Mouse (Mus musculus): ENCODE data around the gene Tmprss13. TPM values are rescaled to one million over a fixed set of nuclear protein-coding genes. Genes with fewer than 3 reads are reported as not detected.

Tmprss13 gene
- total RNA-seq, 1 experiment from 2014 or later: not detected

GRCm38 (mm10) chr9:45326390-45326789, 7.5 kb downstream of the Tmprss13 start:
- ATAC-seq (replicated peaks; ENCODE audit: low read depth, poor library complexity, severe bottlenecking): no peak

- no peak for ATAC-seq (replicated peaks; ENCODE audit: low read depth, poor library complexity, severe bottlenecking)
These were observed 9.4 kb downstream of the Tmprss13 start for GRCm38 (mm10) chr9:45328263-45328662.

GRCm38 (mm10) chr9:45329577-45329976, 10.7 kb downstream of the Tmprss13 start:
- 0 out of 2 replicates have a peak, but pooled peaks have one; percentile 39 for ATAC-seq (replicated peaks; ENCODE audit: low read depth, poor library complexity, severe bottlenecking)

GRCm38 (mm10) chr9:45337406-45337805, 18.5 kb downstream of the Tmprss13 start:
- no peak for ATAC-seq (replicated peaks; ENCODE audit: low read depth, poor library complexity, severe bottlenecking)

GRCm38 (mm10) chr9:45343066-45343465, 24.2 kb downstream of the Tmprss13 start:
- ATAC-seq (replicated peaks; ENCODE audit: low read depth, poor library complexity, severe bottlenecking): no peak

GRCm38 (mm10) chr9:45345516-45345915, 26.6 kb downstream of the Tmprss13 start:
- no peak; the same call in 1 of the 2 replicates for ATAC-seq (replicated peaks; ENCODE audit: low read depth, poor library complexity, severe bottlenecking)

GRCm38 (mm10) chr9:45346276-45346675, 27.4 kb downstream of the Tmprss13 start:
- ATAC-seq (replicated peaks; ENCODE audit: low read depth, poor library complexity, severe bottlenecking): no peak

GRCm38 (mm10) chr9:45348560-45348959, 29.7 kb downstream of the Tmprss13 start:
- no peak for ATAC-seq (replicated peaks; ENCODE audit: low read depth, poor library complexity, severe bottlenecking)

GRCm38 (mm10) chr9:45349181-45349580, 30.3 kb downstream of the Tmprss13 start:
- ATAC-seq (replicated peaks; ENCODE audit: low read depth, poor library complexity, severe bottlenecking): no peak

- no peak for ATAC-seq (replicated peaks; ENCODE audit: low read depth, poor library complexity, severe bottlenecking)
These were observed 31.0 kb downstream of the Tmprss13 start for GRCm38 (mm10) chr9:45349851-45350250.

- no peak for ATAC-seq (replicated peaks; ENCODE audit: low read depth, poor library complexity, severe bottlenecking)
These were observed 36.3 kb downstream of the Tmprss13 start for GRCm38 (mm10) chr9:45355192-45355591.

GRCm38 (mm10) chr9:45358356-45358755, 39.5 kb downstream of the Tmprss13 start:
- no peak for ATAC-seq (replicated peaks; ENCODE audit: low read depth, poor library complexity, severe bottlenecking)

- no peak for ATAC-seq (replicated peaks; ENCODE audit: low read depth, poor library complexity, severe bottlenecking)
These were observed 43.2 kb downstream of the Tmprss13 start for GRCm38 (mm10) chr9:45362051-45362461.

GRCm38 (mm10) chr9:45363639-45364214, 44.8 kb downstream of the Tmprss13 start:
- ATAC-seq (replicated peaks; ENCODE audit: low read depth, poor library complexity, severe bottlenecking): no peak

- ATAC-seq (replicated peaks; ENCODE audit: low read depth, poor library complexity, severe bottlenecking): no peak
These were observed 48.8 kb downstream of the Tmprss13 start for GRCm38 (mm10) chr9:45367716-45368115.

GRCm38 (mm10) chr9:45368341-45368901, 49.5 kb downstream of the Tmprss13 start:
- no peak for ATAC-seq (replicated peaks; ENCODE audit: low read depth, poor library complexity, severe bottlenecking)

GRCm38 (mm10) chr9:45370117-45370561, 51.2 kb downstream of the Tmprss13 start, which contains the start of gene Fxyd6:
Gene Fxyd6, plus strand, starts transcription at chr9:45370185.
- 0 out of 2 replicates have a peak, but pooled peaks have one; percentile 29 for ATAC-seq (replicated peaks; ENCODE audit: low read depth, poor library complexity, severe bottlenecking)

GRCm38 (mm10) chr9:45370616-45371336, 51.9 kb downstream of the Tmprss13 start:
- ATAC-seq (replicated peaks; ENCODE audit: low read depth, poor library complexity, severe bottlenecking): no peak

GRCm38 (mm10) chr9:45371337-45371707, 52.4 kb downstream of the Tmprss13 start:
- no peak for ATAC-seq (replicated peaks; ENCODE audit: low read depth, poor library complexity, severe bottlenecking)

GRCm38 (mm10) chr9:45373896-45374295, 55.0 kb downstream of the Tmprss13 start:
- no peak for ATAC-seq (replicated peaks; ENCODE audit: low read depth, poor library complexity, severe bottlenecking)

GRCm38 (mm10) chr9:45374988-45375502, 56.1 kb downstream of the Tmprss13 start:
- no peak for ATAC-seq (replicated peaks; ENCODE audit: low read depth, poor library complexity, severe bottlenecking)

All from common myeloid progenitor, adult 5-6 weeks (primary cell).